Mouse (Mus musculus) testis, adult 2 months (tissue): ENCODE measurements at regions not wholly inside any gene's neighbourhood (a gene's known extent, or its start where the extent isn't known, plus 50 kb on each side); places are given as distances from the start of the nearest gene placed in this dataset.

ENCODE experiments used
- H3K27ac ChIP-seq: fragments of 200-500 bp; 2 replicates; pipeline ENCODE4 v1.5.1; 2012; ENCODE audit warnings: low read depth, low read length; ENCODE audit not compliant: control insufficient read depth, insufficient read depth
- H3K27me3 ChIP-seq: fragments of 200-500 bp; 2 replicates; pipeline ENCODE4 v1.6.1; 2012; ENCODE audit warnings: mild to moderate bottlenecking, low read length, moderate library complexity; ENCODE audit not compliant: control insufficient read depth, insufficient read depth
- H3K36me3 ChIP-seq: fragments of 200-500 bp; 2 replicates; pipeline ENCODE4 v1.6.1; 2012; ENCODE audit warnings: mild to moderate bottlenecking, low read length; ENCODE audit not compliant: control insufficient read depth, insufficient read depth
- H3K4me1 ChIP-seq: fragments of 200-500 bp; 2 replicates; pipeline ENCODE4 v1.6.1; 2012; ENCODE audit warnings: low read length; ENCODE audit not compliant: control insufficient read depth, insufficient read depth
- H3K4me3 ChIP-seq: fragments of 200-500 bp; 2 replicates; pipeline ENCODE4 v1.5.1; 2012; ENCODE audit warnings: low read depth, mild to moderate bottlenecking, low read length, moderate library complexity, mixed read lengths; ENCODE audit not compliant: control insufficient read depth
- CTCF ChIP-seq: fragments of 200-500 bp; IDR thresholded peaks from 2 replicates; pipeline ENCODE4 v1.5.1; 2012; ENCODE audit warnings: low read depth, mild to moderate bottlenecking, inconsistent platforms, low read length, moderate library complexity; ENCODE audit not compliant: control insufficient read depth, insufficient read depth, insufficient replicate concordance
- POLR2A ChIP-seq: fragments of 200-500 bp; IDR thresholded peaks from 2 replicates; pipeline ENCODE4 v1.6.1; 2012; ENCODE audit warnings: low read depth, mild to moderate bottlenecking, inconsistent platforms, low read length, moderate library complexity; ENCODE audit not compliant: control insufficient read depth

- Histone ChIP-seq H3K4me1 (no peaks in the 10 kb centered on the region; the same call in 1 of the 2 replicates), H3K36me3 (no peaks in the 10 kb centered on the region), H3K27ac (no peak overlapping the region), H3K4me3 (no peak overlapping the region), H3K27me3 (no peaks in the 10 kb centered on the region)
- TF ChIP-seq POLR2A, result no peak
- no peak for TF ChIP-seq CTCF
These were observed 174.9 kb upstream of the Ctnnb1 start for GRCm38 (mm10) chr9:120754151-120754550.

GRCm38 (mm10) chr9:120755486-120755885, 173.5 kb upstream of the Ctnnb1 start:
- Histone ChIP-seq H3K4me1 (no peaks in the 10 kb centered on the region; the same call in 1 of the 2 replicates), H3K27me3 (no peaks in the 10 kb centered on the region), H3K36me3 (no peaks in the 10 kb centered on the region), H3K4me3 (no peak overlapping the region), H3K27ac (no peak overlapping the region)
- TF ChIP-seq CTCF (no peak), POLR2A (no peak)

DNA sequence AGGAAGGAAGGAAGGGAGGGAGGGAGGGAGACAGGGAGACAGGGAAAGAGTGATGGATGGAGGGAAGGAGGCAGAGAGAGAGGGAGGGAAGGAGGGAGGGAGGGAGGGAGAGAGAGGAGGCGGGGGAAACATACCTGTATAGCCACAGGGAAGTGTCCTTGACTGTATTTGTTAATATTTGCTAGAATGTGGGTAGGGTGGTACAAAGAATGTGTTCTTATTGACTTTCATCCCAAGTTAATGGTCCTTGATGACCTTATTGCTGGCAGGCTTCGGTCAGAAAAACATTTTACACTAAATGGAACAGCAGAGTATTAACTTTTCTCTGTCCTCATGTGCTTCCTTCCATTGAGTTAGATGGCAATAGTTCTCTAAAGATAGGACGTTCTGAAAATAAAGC, 171.0 kb upstream of the Ctnnb1 start:
- H3K4me1 ChIP-seq, result no peaks in the 10 kb centered on the region
- H3K27ac ChIP-seq, result no peak overlapping the region
- H3K36me3 ChIP-seq, result no peaks in the 10 kb centered on the region
- H3K27me3 ChIP-seq, result no peaks in the 10 kb centered on the region
- TF ChIP-seq CTCF (no peak), POLR2A (no peak)
- H3K4me3 ChIP-seq, result no peak overlapping the region

DNA sequence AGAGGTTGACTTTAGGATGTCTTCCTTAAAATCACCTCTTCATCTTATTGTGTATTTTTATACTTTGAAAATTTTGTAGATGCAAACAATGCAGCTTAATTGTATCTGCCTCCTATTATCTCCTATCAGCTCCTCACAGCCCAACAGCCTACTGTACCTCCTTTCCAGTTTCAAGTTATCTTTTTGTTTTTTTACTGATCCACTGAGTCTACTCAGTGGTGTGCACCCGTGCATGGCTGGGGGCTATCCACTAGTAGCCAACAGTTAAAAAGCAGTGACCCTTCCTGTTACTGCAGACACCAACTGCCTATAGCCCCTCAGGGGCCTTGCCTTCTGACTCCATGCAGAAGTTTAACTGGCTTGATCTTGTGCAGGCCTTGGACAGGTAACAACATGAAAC, 170.4 kb upstream of the Ctnnb1 start:
- TF ChIP-seq POLR2A (no peak), CTCF (no peak)
- Histone ChIP-seq H3K27me3 (no peaks in the 10 kb centered on the region), H3K36me3 (no peaks in the 10 kb centered on the region), H3K4me3 (no peak overlapping the region), H3K4me1 (no peaks in the 10 kb centered on the region), H3K27ac (no peak overlapping the region)

GRCm38 (mm10) chr9:120759771-120760170, 169.2 kb upstream of the Ctnnb1 start:
- H3K4me1 ChIP-seq, result no peaks in the 10 kb centered on the region; the same call in 1 of the 2 replicates
- no peaks in the 10 kb centered on the region for H3K27me3 ChIP-seq
- no peak overlapping the region for H3K27ac ChIP-seq
- TF ChIP-seq POLR2A (no peak), CTCF (no peak)
- no peak overlapping the region for H3K4me3 ChIP-seq
- H3K36me3 ChIP-seq, result no peaks in the 10 kb centered on the region

GRCm38 (mm10) chr9:120763802-120764201, 165.2 kb upstream of the Ctnnb1 start:
- no peaks in the 10 kb centered on the region for H3K27me3 ChIP-seq
- no peak overlapping the region for H3K4me3 ChIP-seq
- peaks cover 3% of the 10 kb centered on the region for H3K4me1 ChIP-seq
- no peak overlapping the region for H3K27ac ChIP-seq
- no peak for TF ChIP-seq POLR2A
- TF ChIP-seq CTCF, result no peak
- no peaks in the 10 kb centered on the region for H3K36me3 ChIP-seq

DNA sequence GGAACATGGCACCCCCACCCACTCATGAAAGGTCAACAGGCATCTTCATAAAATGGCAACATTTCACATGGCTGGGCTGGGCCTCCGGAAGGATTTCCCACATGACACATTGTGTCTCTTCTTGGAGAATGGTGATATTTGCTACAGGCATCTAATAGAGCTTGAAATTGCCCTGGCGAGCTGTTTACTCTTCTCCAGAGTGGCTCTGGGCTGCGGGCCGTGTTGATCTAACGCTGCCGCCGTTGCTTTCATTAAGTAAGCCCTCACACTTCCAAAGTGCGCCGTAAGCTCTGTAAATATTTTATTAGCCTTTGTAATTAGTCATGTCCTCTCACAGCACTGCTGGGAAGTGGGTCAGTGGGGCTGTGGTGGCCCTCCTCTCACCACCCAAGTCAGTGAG, 164.4 kb upstream of the Ctnnb1 start:
- H3K27me3 ChIP-seq, result no peaks in the 10 kb centered on the region
- peaks cover 3% of the 10 kb centered on the region for H3K4me1 ChIP-seq
- H3K36me3 ChIP-seq, result no peaks in the 10 kb centered on the region
- no peak for TF ChIP-seq CTCF
- no peak overlapping the region for H3K4me3 ChIP-seq
- no peak overlapping the region for H3K27ac ChIP-seq

- H3K27me3 ChIP-seq, result no peaks in the 10 kb centered on the region
- H3K27ac ChIP-seq, result no peak overlapping the region
- TF ChIP-seq POLR2A (no peak), CTCF (no peak)
These were observed 163.7 kb upstream of the Ctnnb1 start for GRCm38 (mm10) chr9:120765292-120765691.

More at GRCm38 (mm10) chr9:120765292-120765691, 163.7 kb upstream of the Ctnnb1 start:
- H3K36me3 ChIP-seq, result no peaks in the 10 kb centered on the region
- H3K4me1 ChIP-seq, result peaks cover 3% of the 10 kb centered on the region
- H3K4me3 ChIP-seq, result no peak overlapping the region
